Mouse (Mus musculus): ENCODE results near the gene Lrrc26.
A peak's percentile ranks its signal among the peaks of the same experiment; 100 is the strongest.
"Not testable (repeated sequence)": the region's sequence is repeated elsewhere in the genome, so short reads cannot be mapped to it uniquely, and the experiment has no call there.

Lrrc26 gene

GRCm38 (mm10) chr2:25289651-25290050 lies at the start of gene Lrrc26:
TSS of gene Lrrc26 (plus strand) at chr2:25289915.
- DNase-seq, result peak; percentile 89 to 91

GRCm38 (mm10) chr2:25240310-25240709 lies 49.4 kb upstream of the Lrrc26 start:
- DNase-seq, result no peak

DNA sequence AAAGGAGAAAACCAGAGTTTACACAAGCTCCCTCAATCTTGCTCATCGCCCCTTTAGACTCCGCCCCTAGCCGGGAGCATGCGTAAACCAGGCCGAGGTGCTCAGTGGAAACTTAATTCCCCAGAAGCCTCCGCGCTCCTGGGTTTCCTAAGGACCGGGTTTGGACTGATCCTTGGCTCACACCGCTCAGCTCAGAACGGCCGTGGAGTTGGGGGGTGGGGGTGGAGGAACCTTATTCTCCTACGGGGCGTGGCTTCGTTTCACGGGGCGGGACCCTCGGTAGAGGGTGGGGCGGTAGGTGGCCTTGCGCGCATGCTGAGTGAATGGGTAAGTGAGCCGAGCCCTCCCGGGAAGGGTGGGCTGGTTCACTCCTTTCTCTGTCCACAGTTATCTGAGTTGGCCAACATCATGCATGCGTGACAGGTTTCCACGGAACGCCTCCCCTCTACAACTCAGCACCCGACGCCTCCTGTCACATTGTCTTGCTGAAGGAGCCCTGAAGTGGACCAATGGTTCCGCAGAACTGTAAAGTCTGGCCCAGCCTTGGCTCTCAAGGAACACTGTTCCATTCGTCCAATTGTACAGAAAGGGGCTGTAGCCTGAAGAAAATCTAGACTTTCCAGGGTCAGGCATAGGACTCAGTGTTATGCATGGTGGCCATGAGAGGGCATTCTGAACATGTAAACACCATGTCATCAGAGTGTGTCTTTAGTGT lies 48.8 kb upstream of the Lrrc26 start:
- DNase-seq, result peak; percentile 68 to 74

DNA sequence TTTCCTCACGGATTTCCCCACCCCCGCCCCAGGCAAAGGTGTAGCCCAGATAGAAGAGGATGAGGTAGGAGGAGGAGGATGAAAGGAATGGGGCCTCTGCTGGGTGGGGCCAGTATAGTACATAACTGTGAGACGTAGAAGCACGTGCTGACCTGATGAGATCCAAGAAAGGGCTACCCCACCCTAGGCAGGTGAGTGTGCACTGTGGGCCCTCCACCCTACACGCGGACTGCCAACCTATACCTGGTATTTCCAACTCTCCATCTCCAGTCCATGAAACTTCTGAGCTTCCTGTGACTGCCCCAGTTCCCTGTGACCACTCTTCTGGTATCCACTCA lies 48.3 kb upstream of the Lrrc26 start:
- no peak for DNase-seq

DNA sequence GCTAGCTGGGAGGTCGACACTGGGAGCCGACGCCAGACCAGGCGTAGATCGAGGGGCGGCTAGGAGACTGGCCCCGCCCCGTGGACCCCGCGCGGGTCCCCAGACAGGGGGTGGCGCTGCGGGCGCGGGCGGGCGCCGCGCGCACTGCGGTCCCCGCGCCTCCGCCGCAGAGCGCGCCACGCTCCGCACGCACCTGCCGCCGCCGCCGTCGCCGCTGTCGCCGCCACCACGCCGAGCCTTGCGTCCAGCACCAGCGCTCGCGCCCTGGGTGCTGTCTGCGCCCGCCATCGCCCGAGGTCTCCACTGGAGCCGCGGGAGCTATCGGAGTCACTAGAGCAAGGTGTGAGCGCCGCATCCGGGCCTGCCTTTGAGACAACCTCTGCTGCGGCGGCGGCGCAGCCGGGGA lies 47.6 kb upstream of the Lrrc26 start, which contains the start of the genes Rnf208 and Cysrt1:
Gene Rnf208, plus strand, starts transcription at position 155 of the 406 bp plus-strand sequence.
Gene Cysrt1, minus strand, starts transcription at position 352 of the 406 bp plus-strand sequence.
- peak; percentile 63 for DNase-seq

- DNase-seq, result no peak
Observed at GRCm38 (mm10) chr2:25243342-25243741, 46.4 kb upstream of the Lrrc26 start.

- no peak for DNase-seq
Observed at GRCm38 (mm10) chr2:25244144-25244543, 45.6 kb upstream of the Lrrc26 start.

GRCm38 (mm10) chr2:25246183-25247072 lies 43.3 kb upstream of the Lrrc26 start, which contains the start of gene AL732309.1:
TSS of gene AL732309.1 (minus strand) at chr2:25246863.
- peak in 1 of 2 experiments; percentile 45 for DNase-seq

DNA sequence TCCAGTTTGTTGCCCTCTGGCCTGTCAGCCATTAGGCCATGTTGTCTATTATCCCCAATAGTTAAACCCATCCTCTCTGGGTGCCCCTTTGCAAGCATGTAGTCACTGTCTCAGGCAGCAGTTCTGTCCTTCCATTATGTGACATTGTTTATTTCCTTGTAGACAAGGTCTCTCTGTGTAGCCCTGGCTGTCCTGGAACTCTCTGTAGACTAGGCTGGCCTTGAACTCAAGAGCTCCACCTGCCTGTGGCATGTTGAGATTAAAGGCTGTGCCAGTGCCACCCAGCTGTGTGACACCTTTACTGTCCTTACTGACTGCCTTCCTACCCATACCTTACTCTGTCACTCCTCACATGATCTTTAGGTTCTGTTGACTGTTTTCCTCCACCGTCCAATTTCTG lies 37.4 kb upstream of the Lrrc26 start:
- DNase-seq, result peak; percentile 33 to 48

DNA sequence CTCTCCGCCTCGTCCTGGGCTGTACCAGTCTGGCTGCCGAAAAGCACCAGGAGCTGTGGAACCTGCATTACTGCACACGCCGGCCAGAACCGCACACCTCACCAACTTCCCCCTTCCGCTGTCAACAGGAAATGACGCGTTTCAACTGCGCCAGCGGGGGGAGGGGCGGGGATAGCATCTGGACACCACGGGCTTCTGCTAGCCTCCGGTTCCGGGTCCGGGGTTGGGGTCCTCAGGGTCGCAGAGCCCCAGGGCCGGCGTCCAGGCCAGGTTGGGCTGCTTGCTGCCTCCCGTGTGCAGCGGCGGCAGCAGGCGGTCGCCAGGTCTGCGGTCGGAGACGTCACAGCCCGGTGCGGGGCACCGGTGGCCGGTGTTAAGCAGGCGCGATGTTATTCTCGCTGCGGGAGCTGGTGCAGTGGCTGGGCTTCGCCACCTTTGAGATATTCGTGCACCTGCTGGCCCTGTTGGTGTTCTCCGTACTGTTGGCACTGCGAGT lies 34.4 kb upstream of the Lrrc26 start, which contains the start of gene Tmem203:
Gene Tmem203, plus strand, starts transcription at position 156 of the 496 bp plus-strand sequence.
- DNase-seq, result peak; percentile 95 to 96

DNA sequence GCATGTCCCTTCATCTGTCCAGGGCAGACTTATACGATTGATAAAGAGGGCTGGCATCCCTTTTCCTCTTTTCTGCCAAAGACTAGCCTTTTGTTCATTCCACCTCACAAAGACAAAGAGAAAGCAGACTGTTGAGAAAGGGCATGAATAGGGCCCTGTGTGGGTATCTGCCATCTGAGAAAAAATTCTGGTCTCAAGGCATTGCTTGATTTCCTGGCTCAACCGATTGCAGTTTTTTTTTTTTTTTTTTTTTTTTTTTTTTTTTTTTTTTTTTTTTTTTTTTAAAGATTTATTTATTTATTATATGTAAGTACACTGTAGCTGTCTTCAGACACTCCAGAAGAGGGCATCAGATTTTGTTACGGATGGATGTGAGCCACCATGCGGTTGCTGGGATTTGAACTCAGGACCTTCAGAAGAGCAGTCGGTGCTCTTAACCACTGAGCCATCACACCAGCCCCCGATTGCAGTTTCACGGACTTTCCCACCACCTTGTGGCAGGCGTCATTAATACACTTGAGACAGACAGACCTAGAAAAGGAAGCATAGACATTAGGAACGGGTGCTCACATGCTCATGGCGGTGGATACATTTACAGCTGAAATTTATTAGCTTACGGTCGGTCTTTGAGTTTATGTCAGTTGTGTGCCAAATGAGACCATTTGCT lies 33.1 kb upstream of the Lrrc26 start:
- peak; percentile 78 to 82 for DNase-seq

GRCm38 (mm10) chr2:25257250-25257649 lies 32.5 kb upstream of the Lrrc26 start:
- not testable (repeated sequence) for DNase-seq

DNA sequence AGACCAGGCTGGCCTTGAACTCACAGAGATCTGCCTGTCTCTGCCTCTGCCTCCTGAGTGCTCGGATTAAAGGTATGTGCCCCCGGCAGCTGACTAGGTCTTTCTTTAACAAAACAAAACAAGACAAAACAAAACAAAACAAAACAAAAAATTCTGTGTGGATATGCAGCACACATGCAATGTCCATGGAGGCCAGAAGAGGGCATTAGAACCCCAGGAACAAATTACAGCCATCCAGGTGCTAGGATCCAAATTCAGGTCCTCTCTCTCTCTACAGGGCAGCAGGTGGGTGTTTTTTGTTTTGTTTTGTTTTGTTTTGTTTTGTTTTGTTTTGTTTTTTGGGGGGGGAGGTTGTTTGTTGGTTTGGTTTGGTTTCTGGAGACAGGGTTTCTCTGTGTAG lies 30.8 kb upstream of the Lrrc26 start:
- peak in 1 of 2 experiments; percentile 53 for DNase-seq

- no peak for DNase-seq
Observed at GRCm38 (mm10) chr2:25261870-25262269, 27.8 kb upstream of the Lrrc26 start.

GRCm38 (mm10) chr2:25262291-25262767 lies 27.4 kb upstream of the Lrrc26 start, which contains the start of gene Tprn:
TSS of gene Tprn (plus strand) at chr2:25262618.
- peak; percentile 98 to 99 for DNase-seq

- peak; percentile 92 to 93 for DNase-seq
Observed at GRCm38 (mm10) chr2:25262795-25263622, 26.7 kb upstream of the Lrrc26 start.

DNA sequence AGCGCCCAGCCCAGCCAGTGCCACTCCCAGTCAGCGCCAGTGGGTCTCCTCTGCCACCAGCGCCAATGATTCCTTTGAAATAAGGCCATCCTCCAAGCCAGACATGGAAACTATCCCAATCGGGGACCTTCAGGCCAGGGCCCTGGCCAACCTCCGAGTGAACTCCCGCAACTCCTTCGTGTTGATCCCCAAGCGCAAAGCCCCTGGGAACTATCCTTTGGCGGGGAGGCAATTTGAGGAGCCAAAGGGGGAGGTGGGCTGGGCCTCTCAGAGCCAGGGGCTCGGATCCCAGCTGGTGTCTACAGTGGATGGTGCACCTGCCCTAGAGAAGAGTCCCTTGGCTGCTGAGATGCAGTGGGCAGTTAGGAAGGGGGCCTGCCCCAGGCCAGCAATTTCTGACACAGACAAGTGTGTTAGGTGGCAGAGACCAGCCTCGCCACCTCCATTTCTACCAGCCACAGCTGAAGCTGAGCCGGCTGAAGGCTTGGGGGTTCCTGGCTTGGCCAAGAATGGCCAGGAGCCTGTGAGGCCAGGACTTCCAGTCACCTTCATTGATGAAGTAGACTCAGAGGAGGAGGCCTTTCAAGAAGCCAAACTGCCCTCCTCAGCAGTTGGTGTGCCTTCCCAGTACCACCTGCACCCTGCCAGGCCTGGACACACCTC lies 26.0 kb upstream of the Lrrc26 start:
- peak; percentile 79 to 85 for DNase-seq

- DNase-seq, result peak in 1 of 2 experiments; percentile 59
Observed at GRCm38 (mm10) chr2:25264286-25264660, 25.4 kb upstream of the Lrrc26 start.

- peak; percentile 95 to 97 for DNase-seq
Observed at GRCm38 (mm10) chr2:25264851-25265250, 24.9 kb upstream of the Lrrc26 start.

GRCm38 (mm10) chr2:25265897-25266656 lies 23.6 kb upstream of the Lrrc26 start:
- peak; percentile 99 for DNase-seq

Measured in cerebellum, postnatal 10 days (tissue).